Mouse (Mus musculus) adrenal gland, adult (tissue): ENCODE data around the gene Cstf2t.

Experiments
- DNase-seq, 2 experiments: peaks; one replicate each; pipeline ENCODE4 v3.0.0; 2022 to 2023; ENCODE audit warnings: low spot score in 1 of 2; ENCODE audit not compliant: inconsistent age in 2 of 2

Gene Cstf2t

DNA sequence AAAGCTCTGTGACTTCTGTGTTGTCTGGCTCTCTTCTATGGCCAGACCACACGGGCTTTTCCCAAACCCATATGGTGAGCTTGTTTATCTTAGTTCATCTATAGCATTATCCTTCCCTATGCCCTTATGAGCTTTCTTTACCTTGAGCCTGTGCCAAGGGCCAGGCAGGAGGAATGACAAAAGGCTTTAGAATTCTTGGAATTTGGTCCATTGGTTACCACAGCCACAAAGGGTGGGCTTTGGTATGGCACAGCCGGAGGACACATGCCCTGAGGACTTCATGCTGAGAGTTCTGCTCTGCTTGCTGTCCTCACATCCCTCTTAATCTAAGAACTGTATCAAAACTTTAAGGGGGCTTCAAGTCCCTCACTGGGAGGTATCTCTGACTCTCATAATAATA, 53.7 kb downstream of the Cstf2t start:
- no peak for DNase-seq
